Mouse (Mus musculus) heart, embryonic 13.5 days (tissue): ENCODE data around the gene E2f3. TPM values are rescaled to one million over a fixed set of nuclear protein-coding genes. Genes with fewer than 3 reads are reported as not detected.

Experiments used
- ATAC-seq: fragments of 200-750 bp; cut with Nextera tagmentation; 2 replicates; pipeline ENCODE4 v1.8.0; 2017; ENCODE audit warnings: moderate TSS enrichment; ENCODE audit not compliant: insufficient number of reproducible peaks, low FRiP score, low TSS enrichment; ENCODE audit errors: extremely low read depth
- H3K27ac ChIP-seq: fragments of 300-500 bp; sonication (generic); replicated peaks from 2 replicates; pipeline ENCODE4 v1.5.1; 2015; ENCODE audit warnings: moderate library complexity, mild to moderate bottlenecking, inconsistent platforms
- H3K27me3 ChIP-seq: fragments of 300-500 bp; sonication (generic); replicated peaks from 2 replicates; pipeline ENCODE4 v1.6.1; 2015; ENCODE audit warnings: mild to moderate bottlenecking, inconsistent platforms
- H3K36me3 ChIP-seq: fragments of 300-500 bp; sonication (generic); 2 replicates; pipeline ENCODE4 v1.6.1; 2015; ENCODE audit warnings: mild to moderate bottlenecking, inconsistent platforms
- H3K4me1 ChIP-seq: fragments of 300-500 bp; sonication (generic); 2 replicates; pipeline ENCODE4 v1.6.1; 2015; ENCODE audit warnings: inconsistent platforms
- H3K4me2 ChIP-seq: fragments of 300-500 bp; sonication (generic); 2 replicates; pipeline ENCODE4 v1.6.1; 2015; ENCODE audit warnings: inconsistent platforms, mild to moderate bottlenecking, moderate library complexity
- H3K4me3 ChIP-seq: fragments of 300-500 bp; sonication (generic); 2 replicates; pipeline ENCODE4 v1.5.1; 2015; ENCODE audit warnings: moderate library complexity, mild to moderate bottlenecking, inconsistent platforms
- H3K9ac ChIP-seq: fragments of 300-500 bp; sonication (generic); 2 replicates; pipeline ENCODE4 v1.6.1; 2015; ENCODE audit warnings: inconsistent platforms, mild to moderate bottlenecking, moderate library complexity
- H3K9me3 ChIP-seq: fragments of 300-500 bp; sonication (generic); 2 replicates; pipeline ENCODE4 v1.6.1; 2016; ENCODE audit warnings: inconsistent platforms
- WGBS: fragments of 180-500 bp; shearing (Covaris S2); methylation state at CpG from one replicate; pipeline ENCODE4 v1.1.7; 2015; ENCODE audit warnings: mixed read lengths; 5-methylcytosine and 5-hydroxymethylcytosine counted together
- polyA plus RNA-seq: library from polyadenylated mRNA; unstranded; fragments of >200 nt; fragmentation: Nextera tagmentation; extraction: Ambion mirVana; gene quantifications from 2 replicates; pipeline ENCODE4 v1.2.1, GENCODE M21; 2015

Gene E2f3
- polyA plus RNA-seq, 1 experiment from 2014 or later = 9.1 TPM

DNA sequence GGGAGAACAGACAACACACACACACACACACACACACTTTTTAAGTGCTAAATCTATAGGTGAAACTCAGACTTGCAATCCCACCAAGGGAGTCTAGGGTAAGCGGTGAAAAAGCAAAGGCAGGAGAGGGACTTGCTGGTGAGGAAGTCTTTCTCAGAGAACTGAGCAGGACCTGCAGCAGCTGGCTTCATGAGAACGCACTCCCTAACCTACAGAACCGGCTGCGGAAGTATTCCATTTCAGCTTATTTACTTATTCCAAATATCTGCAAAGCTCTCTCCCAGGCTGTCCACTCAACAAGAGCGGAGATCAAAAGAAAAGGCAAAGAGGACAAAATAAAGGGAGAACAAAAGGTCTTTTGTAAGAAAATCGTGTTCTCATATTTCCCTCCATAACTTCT lies 121.5 kb downstream of the E2f3 start:
- no peak overlapping the region for H3K4me2 ChIP-seq

DNA sequence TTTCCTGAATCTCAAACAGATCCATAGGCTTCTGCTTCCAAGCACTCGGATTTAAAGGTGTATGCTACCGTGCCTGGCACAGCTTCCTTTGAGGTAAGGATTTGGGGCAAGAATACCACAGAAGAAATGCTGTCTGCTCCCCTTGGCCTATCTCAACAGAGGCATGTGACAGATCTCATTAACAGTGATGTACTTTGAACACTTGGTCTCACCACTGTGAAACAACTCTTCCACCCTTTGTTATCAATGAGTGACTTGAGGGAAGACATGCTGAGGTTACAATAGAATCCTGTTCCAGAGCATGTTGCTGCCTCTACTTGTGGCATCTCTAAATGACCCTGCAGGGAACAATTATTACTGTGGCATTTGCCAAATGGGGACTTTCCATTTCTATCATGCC lies 125.8 kb downstream of the E2f3 start:
- no peak overlapping the region for H3K4me2 ChIP-seq
- H3K9ac ChIP-seq = no peak overlapping the region
- no peaks in the 10 kb centered on the region for H3K36me3 ChIP-seq
- H3K27me3 ChIP-seq = no peaks in the 10 kb centered on the region
- no peaks in the 10 kb centered on the region for H3K9me3 ChIP-seq
- ATAC-seq = no peak
- no peak overlapping the region for H3K27ac ChIP-seq
- H3K4me1 ChIP-seq = no peaks in the 10 kb centered on the region
- 52% methylated on average over 2 of the region's 2 CpGs for WGBS
- H3K4me3 ChIP-seq = no peak overlapping the region

More for the DNA sequence above, 121.5 kb downstream of the E2f3 start:
- no peak for ATAC-seq
- Histone ChIP-seq H3K27ac (no peak overlapping the region), H3K36me3 (no peaks in the 10 kb centered on the region), H3K27me3 (no peaks in the 10 kb centered on the region), H3K4me1 (no peaks in the 10 kb centered on the region), H3K9ac (no peak overlapping the region), H3K4me3 (no peak overlapping the region), H3K9me3 (no peaks in the 10 kb centered on the region)
- 74% methylated on average over 6 of the region's 6 CpGs for WGBS

DNA sequence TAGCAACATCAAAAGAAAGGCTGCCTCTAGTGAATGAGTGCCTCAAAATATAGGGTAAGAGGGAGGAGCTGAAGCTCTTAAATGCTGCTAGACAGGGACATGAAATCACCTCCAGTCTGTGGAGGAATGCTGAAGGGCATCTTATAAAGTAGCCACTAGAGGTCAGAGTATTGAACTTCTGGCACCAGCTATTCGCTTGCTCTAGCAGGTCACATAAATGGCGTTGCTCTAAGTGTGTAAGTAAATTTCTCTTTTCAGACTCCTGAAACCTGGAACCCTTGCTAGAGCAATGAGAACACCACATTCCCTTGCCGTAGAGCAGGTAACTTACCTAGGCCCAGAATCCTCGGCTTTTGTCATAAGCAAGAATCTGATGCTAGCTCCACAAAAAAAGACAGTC lies 128.4 kb downstream of the E2f3 start:
- peaks cover 19% of the 10 kb centered on the region for H3K4me1 ChIP-seq
- H3K4me2 ChIP-seq = peak overlapping the region; percentile 36
- no peak; the same call in 1 of the 2 replicates for ATAC-seq
- no peak overlapping the region for H3K9ac ChIP-seq
- no peak overlapping the region for H3K4me3 ChIP-seq
- 0 out of 2 replicates have a peak, but pooled peaks cover 3% of the 10 kb centered on the region for H3K36me3 ChIP-seq
- no peak overlapping the region for H3K27ac ChIP-seq
- WGBS = 22% methylated on average over 4 of the region's 4 CpGs
- H3K9me3 ChIP-seq = no peaks in the 10 kb centered on the region
- no peaks in the 10 kb centered on the region for H3K27me3 ChIP-seq

Other genes starting within 250 kb of the E2f3 start
- gene Cdkal1, start 130.4 kb downstream of the E2f3 start, polyA plus RNA-seq = 19.7 and 23.7 TPM in 2 replicates
- gene Mboat1, start 150.4 kb upstream of the E2f3 start, polyA plus RNA-seq = 2.7 and 3.3 TPM in 2 replicates